Mouse (Mus musculus) ES-E14 (cell line): ENCODE results near the gene Tas2r138. TPM values are rescaled to one million over a fixed set of nuclear protein-coding genes. Genes with fewer than 3 reads are reported as not detected.
A peak's percentile ranks its signal among the peaks of the same experiment; 100 is the strongest.
"Not testable (repeated sequence)": the region's sequence is repeated elsewhere in the genome, so short reads cannot be mapped to it uniquely, and the experiment has no call there.

Source experiments
- DNase-seq: peaks from one replicate; pipeline ENCODE4 v3.0.0-alpha.2; 2013; ENCODE audit warnings: low read depth, low spot score
- H3K27ac ChIP-seq: 2 replicates; pipeline ENCODE4 v1.5.1; 2012; ENCODE audit warnings: low read depth, mild to moderate bottlenecking, low read length, moderate library complexity, mixed read lengths; ENCODE audit not compliant: poor library complexity, insufficient read depth, severe bottlenecking
- H3K36me3 ChIP-seq: 2 replicates; pipeline ENCODE4 v1.6.1; 2012; ENCODE audit warnings: mild to moderate bottlenecking, low read length, moderate library complexity, mixed read lengths; ENCODE audit not compliant: control insufficient read depth, poor library complexity, insufficient read depth, severe bottlenecking
- H3K4me1 ChIP-seq, 2 experiments: fragments of 150-350 bp in 1 of 2; sonication (generic) in 1 of 2; 2 replicates each; pipeline ENCODE4 v1.6.1; 2012; ENCODE audit warnings: low read length in 2 of 2, mild to moderate bottlenecking in 1 of 2, mixed read lengths in 1 of 2; ENCODE audit not compliant: control insufficient read depth in 2 of 2, insufficient read depth in 2 of 2, poor library complexity in 1 of 2
- H3K4me3 ChIP-seq, 2 experiments: fragments of 150-350 bp in 1 of 2; sonication (generic) in 1 of 2; 2 replicates each; pipeline ENCODE4 v1.5.1; 2012; ENCODE audit warnings: low read length in 2 of 2, low read depth in 1 of 2, mild to moderate bottlenecking in 1 of 2, mixed read lengths in 1 of 2; ENCODE audit not compliant: insufficient read depth in 1 of 2, poor library complexity in 1 of 2, severe bottlenecking in 1 of 2
- H3K9ac ChIP-seq: 2 replicates; pipeline ENCODE4 v1.6.1; 2012; ENCODE audit warnings: low read depth, mild to moderate bottlenecking, low read length, mixed read lengths; ENCODE audit not compliant: poor library complexity, insufficient read depth, severe bottlenecking
- H3K9me3 ChIP-seq: fragments of 150-350 bp; sonication (generic); 2 replicates; pipeline ENCODE4 v1.6.1; 2012; ENCODE audit warnings: low read depth, mild to moderate bottlenecking, low read length; ENCODE audit not compliant: control insufficient read depth, insufficient read depth
- CHD2 ChIP-seq: IDR thresholded peaks from 2 replicates; pipeline ENCODE4 v1.6.1; 2014; ENCODE audit warnings: mild to moderate bottlenecking, low read depth, low read length, inconsistent platforms
- HCFC1 ChIP-seq: IDR thresholded peaks from 2 replicates; pipeline ENCODE4 v1.6.1; 2012; ENCODE audit warnings: low read length, inconsistent platforms, borderline replicate concordance; ENCODE audit not compliant: insufficient read depth
- MAFK ChIP-seq: IDR thresholded peaks from 2 replicates; pipeline ENCODE4 v1.6.1; 2014; ENCODE audit warnings: mild to moderate bottlenecking, low read depth, low read length, inconsistent platforms; ENCODE audit not compliant: insufficient read depth
- ZC3H11A ChIP-seq: IDR thresholded peaks from 2 replicates; pipeline ENCODE4 v1.6.1; 2012; ENCODE audit warnings: low read depth, mild to moderate bottlenecking, inconsistent platforms, low read length, borderline replicate concordance
- ZNF384 ChIP-seq: IDR thresholded peaks from 2 replicates; pipeline ENCODE4 v1.6.1; 2012; ENCODE audit warnings: low read depth, low read length, inconsistent platforms
- in situ Hi-C, 2 experiments: fragments of 600-800 bp; cut with MboI; formaldehyde crosslinking; loops; one replicate each; pipeline ENCODE4 v1.15.1; 2025; ENCODE audit warnings: low sequenced_read_pairs in 2 of 2, inconsistent platforms in 1 of 2; ENCODE audit not compliant: unreplicated experiment in 2 of 2
- total RNA-seq: library from RNA; depleted of rRNA; stranded (reverse); fragments of 300-350 nt; gene quantifications from 2 replicates; pipeline ENCODE4 v1.2.3, GENCODE M21; 2012

Tas2r138 gene
- total RNA-seq, 1 experiment, result not detected

- TF ChIP-seq CHD2 (no peak), ZC3H11A (no peak), HCFC1 (no peak), ZNF384 (no peak), MAFK (no peak)
- Histone ChIP-seq H3K36me3 (no peaks in the 10 kb centered on the region), H3K9ac (no peak overlapping the region), H3K27ac (no peak overlapping the region), H3K9me3 (no peaks in the 10 kb centered on the region), H3K4me1 (no peaks in the 10 kb centered on the region), H3K4me3 (no peak overlapping the region)
- DNase-seq, result no peak
- in situ Hi-C loops, result no loop called here
Observed at GRCm38 (mm10) chr6:40626111-40626510, 13.0 kb upstream of the Tas2r138 start.

DNA sequence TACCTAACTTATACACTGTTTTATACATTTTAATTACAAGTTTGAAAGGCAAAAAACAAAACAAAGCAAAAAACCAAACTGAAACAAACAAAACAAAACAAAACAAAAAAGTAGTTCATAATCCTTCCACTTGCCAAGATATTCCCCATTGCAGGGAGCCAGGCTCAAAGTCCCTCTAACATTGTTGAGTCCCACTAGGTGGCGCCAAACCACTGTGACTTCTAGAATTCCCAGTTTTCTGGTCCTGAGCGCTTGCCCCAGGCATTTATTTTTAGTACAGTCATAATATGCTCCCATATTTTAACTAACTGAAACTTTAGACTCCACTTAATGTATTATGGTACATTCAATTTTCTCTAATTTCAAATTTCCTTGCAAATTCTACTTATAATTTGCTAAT lies 4.9 kb upstream of the Tas2r138 start:
- no peak overlapping the region for H3K4me3 ChIP-seq
- in situ Hi-C loops, result no loop called here

GRCm38 (mm10) chr6:40610244-40610643 lies 2.9 kb downstream of the Tas2r138 start:
- no peaks in the 10 kb centered on the region for H3K9me3 ChIP-seq
- H3K4me1 ChIP-seq, result no peaks in the 10 kb centered on the region
- DNase-seq, result no peak
- in situ Hi-C loops, result no loop called here
- H3K9ac ChIP-seq, result no peak overlapping the region
- H3K36me3 ChIP-seq, result no peaks in the 10 kb centered on the region
- TF ChIP-seq HCFC1 (no peak), ZNF384 (no peak), ZC3H11A (no peak), MAFK (no peak), CHD2 (no peak)
- no peak overlapping the region for H3K4me3 ChIP-seq
- H3K27ac ChIP-seq, result no peak overlapping the region

More for the DNA sequence above, 4.9 kb upstream of the Tas2r138 start:
- DNase-seq, result peak; percentile 45
- Histone ChIP-seq H3K9ac (no peak overlapping the region), H3K36me3 (no peaks in the 10 kb centered on the region), H3K9me3 (no peaks in the 10 kb centered on the region), H3K27ac (no peak overlapping the region), H3K4me1 (no peaks in the 10 kb centered on the region)
- TF ChIP-seq ZC3H11A (peak; percentile 44; the same call in 1 of the 2 replicates), MAFK (no peak)

GRCm38 (mm10) chr6:40607431-40607830 lies 5.7 kb downstream of the Tas2r138 start:
- H3K36me3 ChIP-seq, result no peaks in the 10 kb centered on the region
- H3K4me3 ChIP-seq, result no peak overlapping the region
- in situ Hi-C loops, result no loop called here
- no peak overlapping the region for H3K9ac ChIP-seq
- H3K9me3 ChIP-seq, result no peaks in the 10 kb centered on the region
- no peak for DNase-seq
- H3K27ac ChIP-seq, result no peak overlapping the region
- TF ChIP-seq CHD2, result no peak
- no peak for TF ChIP-seq ZNF384
- TF ChIP-seq ZC3H11A, result no peak
- TF ChIP-seq HCFC1, result no peak
- no peak for TF ChIP-seq MAFK
- no peaks in the 10 kb centered on the region for H3K4me1 ChIP-seq

DNA sequence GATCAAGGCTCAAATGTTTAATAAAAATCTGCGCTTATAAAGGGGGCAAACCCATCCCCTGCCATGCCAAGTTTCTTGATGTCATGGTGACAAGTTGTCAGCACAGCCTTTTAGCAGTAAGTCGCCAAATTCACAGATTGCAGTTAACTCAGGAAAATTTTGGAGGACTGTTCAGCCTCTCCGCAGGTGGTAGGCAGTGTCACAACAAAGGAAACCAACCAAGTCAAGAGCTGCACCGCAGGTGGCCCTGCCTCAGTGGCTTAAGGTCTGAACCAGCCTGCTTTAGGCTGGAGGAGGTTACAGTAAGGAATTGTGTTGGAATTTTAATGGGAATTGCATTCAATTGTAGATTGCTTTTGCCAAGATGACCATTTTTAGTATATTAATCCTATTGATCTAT lies 14.6 kb downstream of the Tas2r138 start:
- H3K9me3 ChIP-seq, H3K9ac ChIP-seq, H3K36me3 ChIP-seq, in situ Hi-C loops, H3K27ac ChIP-seq, H3K4me3 ChIP-seq, H3K4me1 ChIP-seq: not testable (repeated sequence)
- DNase-seq, result peak; percentile 21
